Mouse (Mus musculus): ENCODE results near the gene Efna2.
A peak's percentile ranks its signal among the peaks of the same experiment; 100 is the strongest.

The Efna2 gene

DNA sequence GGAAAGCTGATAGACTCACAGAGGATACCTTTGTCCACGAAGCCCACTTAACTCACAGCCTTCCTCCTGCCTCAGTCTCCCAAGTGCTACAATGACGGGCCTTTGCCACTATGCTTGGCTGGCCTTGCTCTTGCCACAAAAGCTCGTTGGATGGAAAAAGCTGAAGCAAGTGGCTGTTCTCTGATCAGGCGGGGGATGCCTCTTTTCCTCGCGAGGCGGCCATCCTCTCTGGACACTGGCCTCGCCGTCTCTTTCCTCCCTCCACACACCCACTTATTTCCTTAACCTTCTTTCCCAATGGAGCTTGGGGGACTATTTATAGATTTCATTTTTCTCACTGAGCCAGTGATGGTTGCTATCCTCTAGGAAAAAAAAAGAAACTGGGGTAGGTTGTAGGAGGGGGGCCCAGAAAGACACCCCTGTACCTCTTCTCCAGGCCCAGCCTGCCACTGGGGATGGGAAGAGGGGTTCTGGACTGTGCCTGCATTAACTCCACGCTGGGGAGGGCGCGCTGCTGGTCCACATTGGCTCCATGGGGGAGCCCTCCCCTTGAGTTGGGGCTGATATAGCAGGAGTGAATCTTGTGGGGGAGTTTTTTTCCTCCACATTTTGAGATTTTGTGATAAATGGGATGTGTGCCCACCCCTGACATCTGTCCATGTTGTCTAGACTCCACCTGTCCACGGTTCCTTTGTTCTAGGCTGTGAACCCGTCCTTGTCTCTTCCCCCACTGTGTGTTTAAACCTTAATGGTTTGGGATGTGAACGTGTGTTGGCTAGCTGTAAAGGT is 21.9 kb upstream of the Efna2 start:
- no peak for DNase-seq (ENCODE audit: low read depth, low spot score)
- no peaks in the 10 kb centered on the region for H3K27me3 ChIP-seq (ENCODE audit: control insufficient read depth, insufficient read depth, low read length, poor library complexity, severe bottlenecking)
- peaks cover 31% of the 10 kb centered on the region for H3K36me3 ChIP-seq (ENCODE audit: control insufficient read depth, insufficient read depth, low read length, poor library complexity, severe bottlenecking)

- peak; percentile 84 for DNase-seq (ENCODE audit: low read depth, low spot score)
- Histone ChIP-seq H3K27me3 (ENCODE audit: control insufficient read depth, insufficient read depth, low read length, poor library complexity, severe bottlenecking) (no peaks in the 10 kb centered on the region), H3K36me3 (ENCODE audit: control insufficient read depth, insufficient read depth, low read length, poor library complexity, severe bottlenecking) (peaks cover 28% of the 10 kb centered on the region)
Observed at GRCm38 (mm10) chr10:80158307-80158986, 20.8 kb upstream of the Efna2 start.

DNA sequence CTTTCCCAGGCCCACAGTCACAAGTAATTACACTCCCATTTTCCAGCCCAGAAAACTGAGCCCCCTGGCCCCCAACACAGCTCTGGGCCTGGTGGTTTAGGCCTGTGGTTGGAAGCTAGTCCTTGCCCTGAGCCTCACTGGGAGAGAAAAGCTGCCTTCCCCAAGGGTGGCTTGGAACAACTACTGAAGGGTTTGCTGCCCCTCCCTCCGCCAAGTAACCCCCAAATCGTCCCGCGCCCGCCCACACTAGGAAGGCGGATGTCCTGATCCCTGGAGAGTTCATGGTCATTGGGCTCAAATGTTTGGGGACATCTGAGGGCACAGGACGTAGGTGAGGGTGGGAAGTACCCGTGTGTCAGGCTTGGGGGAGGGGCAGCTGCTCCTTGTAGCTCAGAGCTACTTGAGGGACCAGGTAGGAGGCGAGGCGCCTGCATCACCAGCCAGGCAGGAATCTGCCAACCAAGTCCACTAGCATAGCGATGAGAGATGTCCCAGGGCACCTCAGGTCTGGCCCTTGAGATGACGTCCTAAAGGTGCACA is 20.2 kb upstream of the Efna2 start:
- Histone ChIP-seq H3K27me3 (ENCODE audit: control insufficient read depth, insufficient read depth, low read length, poor library complexity, severe bottlenecking) (no peaks in the 10 kb centered on the region), H3K36me3 (ENCODE audit: control insufficient read depth, insufficient read depth, low read length, poor library complexity, severe bottlenecking) (peaks cover 22% of the 10 kb centered on the region)
- peak; percentile 89 for DNase-seq (ENCODE audit: low read depth, low spot score)

GRCm38 (mm10) chr10:80159561-80160454 is 19.5 kb upstream of the Efna2 start:
- DNase-seq (ENCODE audit: low read depth, low spot score), result peak; percentile 100
- Histone ChIP-seq H3K36me3 (ENCODE audit: control insufficient read depth, insufficient read depth, low read length, poor library complexity, severe bottlenecking) (peaks cover 19% of the 10 kb centered on the region), H3K27me3 (ENCODE audit: control insufficient read depth, insufficient read depth, low read length, poor library complexity, severe bottlenecking) (no peaks in the 10 kb centered on the region)

GRCm38 (mm10) chr10:80160455-80161371 is 18.6 kb upstream of the Efna2 start:
- peaks cover 12% of the 10 kb centered on the region for H3K36me3 ChIP-seq (ENCODE audit: control insufficient read depth, insufficient read depth, low read length, poor library complexity, severe bottlenecking)
- no peaks in the 10 kb centered on the region for H3K27me3 ChIP-seq (ENCODE audit: control insufficient read depth, insufficient read depth, low read length, poor library complexity, severe bottlenecking)
- peak; percentile 68 for DNase-seq (ENCODE audit: low read depth, low spot score)

- peaks cover 4% of the 10 kb centered on the region for H3K36me3 ChIP-seq (ENCODE audit: control insufficient read depth, insufficient read depth, low read length, poor library complexity, severe bottlenecking)
- H3K27me3 ChIP-seq (ENCODE audit: control insufficient read depth, insufficient read depth, low read length, poor library complexity, severe bottlenecking), result no peaks in the 10 kb centered on the region
- no peak for DNase-seq (ENCODE audit: low read depth, low spot score)
Observed at GRCm38 (mm10) chr10:80161522-80162242, 17.6 kb upstream of the Efna2 start.

GRCm38 (mm10) chr10:80162243-80162608 is 17.1 kb upstream of the Efna2 start:
- H3K36me3 ChIP-seq (ENCODE audit: control insufficient read depth, insufficient read depth, low read length, poor library complexity, severe bottlenecking), result no peaks in the 10 kb centered on the region; the same call in 1 of the 2 replicates
- no peaks in the 10 kb centered on the region for H3K27me3 ChIP-seq (ENCODE audit: control insufficient read depth, insufficient read depth, low read length, poor library complexity, severe bottlenecking)
- no peak for DNase-seq (ENCODE audit: low read depth, low spot score)

DNA sequence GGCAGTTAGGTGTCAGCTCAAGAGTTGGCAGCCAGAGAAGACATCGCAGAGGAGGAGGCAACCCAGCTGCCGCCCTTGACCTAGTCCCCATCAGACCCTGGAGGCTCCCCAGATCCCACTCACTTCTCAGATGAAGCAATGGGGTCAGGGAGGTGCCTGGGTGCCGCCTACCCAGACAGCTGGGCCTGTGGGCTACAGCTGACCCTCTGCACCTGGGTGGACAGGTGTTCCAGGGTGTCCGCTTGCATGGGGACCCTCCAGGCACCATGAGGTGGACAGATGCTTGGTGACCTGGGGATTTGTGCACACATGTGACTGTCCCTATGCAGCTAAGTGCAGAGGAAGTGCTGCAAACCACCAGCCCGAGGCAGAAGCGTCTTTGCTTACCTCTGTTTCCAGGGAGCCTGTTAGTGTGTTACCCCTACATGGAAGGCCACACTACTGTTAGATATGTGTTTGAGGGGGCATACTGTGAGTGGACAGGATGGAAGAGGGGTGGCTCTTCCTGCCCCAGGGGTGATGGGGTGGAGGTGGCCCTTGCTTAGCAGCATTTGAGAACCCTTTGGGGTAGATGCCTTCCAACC is 16.5 kb upstream of the Efna2 start:
- no peak for DNase-seq (ENCODE audit: low read depth, low spot score)
- H3K27me3 ChIP-seq (ENCODE audit: control insufficient read depth, insufficient read depth, low read length, poor library complexity, severe bottlenecking), result no peaks in the 10 kb centered on the region
- H3K36me3 ChIP-seq (ENCODE audit: control insufficient read depth, insufficient read depth, low read length, poor library complexity, severe bottlenecking), result no peaks in the 10 kb centered on the region

GRCm38 (mm10) chr10:80163721-80164120 is 15.6 kb upstream of the Efna2 start:
- DNase-seq (ENCODE audit: low read depth, low spot score), result no peak
- Histone ChIP-seq H3K36me3 (ENCODE audit: control insufficient read depth, insufficient read depth, low read length, poor library complexity, severe bottlenecking) (no peaks in the 10 kb centered on the region), H3K27me3 (ENCODE audit: control insufficient read depth, insufficient read depth, low read length, poor library complexity, severe bottlenecking) (no peaks in the 10 kb centered on the region)

DNA sequence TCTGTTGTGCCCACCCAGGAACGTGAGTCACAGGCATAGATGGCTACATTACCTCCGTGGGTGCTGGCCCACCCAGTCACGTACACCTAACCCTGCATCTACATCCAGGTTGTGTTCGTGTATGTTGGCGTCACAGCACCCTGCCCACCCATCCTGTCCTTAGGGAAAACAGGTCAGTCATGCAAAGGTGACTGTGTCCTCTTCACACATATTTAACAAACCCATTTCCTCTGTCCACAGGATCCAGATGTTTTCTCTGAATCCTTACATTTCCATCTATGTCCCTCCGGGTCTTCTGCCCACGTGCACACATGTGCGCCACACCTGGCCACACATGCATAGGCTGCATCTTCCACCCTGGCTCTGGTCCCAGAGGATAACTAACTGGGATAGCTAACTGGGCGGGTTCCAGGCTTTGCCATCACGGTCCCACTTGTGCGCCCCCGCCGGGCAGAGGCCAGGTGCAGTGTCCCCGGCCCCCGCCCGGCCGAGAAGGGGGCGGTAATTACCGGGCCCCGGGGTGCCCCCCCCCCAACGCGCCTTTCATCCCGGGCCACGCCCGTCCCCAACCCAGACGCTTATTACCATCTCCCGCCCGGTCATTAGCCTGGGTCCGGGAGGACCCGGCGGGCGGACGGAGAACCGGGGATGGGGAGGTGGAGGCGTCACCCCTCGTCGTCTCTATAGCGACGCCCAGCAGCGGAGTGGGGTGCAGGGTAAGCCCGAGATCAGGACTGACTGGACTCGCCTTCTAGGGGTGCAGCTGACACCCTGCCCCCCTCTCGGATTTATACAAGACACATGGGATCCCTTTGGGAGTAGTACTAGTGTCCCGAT is 14.9 kb upstream of the Efna2 start:
- DNase-seq (ENCODE audit: low read depth, low spot score), result no peak
- Histone ChIP-seq H3K36me3 (ENCODE audit: control insufficient read depth, insufficient read depth, low read length, poor library complexity, severe bottlenecking) (no peaks in the 10 kb centered on the region), H3K27me3 (ENCODE audit: control insufficient read depth, insufficient read depth, low read length, poor library complexity, severe bottlenecking) (no peaks in the 10 kb centered on the region)

GRCm38 (mm10) chr10:80164998-80165344 is 14.3 kb upstream of the Efna2 start:
- Histone ChIP-seq H3K36me3 (ENCODE audit: control insufficient read depth, insufficient read depth, low read length, poor library complexity, severe bottlenecking) (no peaks in the 10 kb centered on the region), H3K27me3 (ENCODE audit: control insufficient read depth, insufficient read depth, low read length, poor library complexity, severe bottlenecking) (no peaks in the 10 kb centered on the region)
- DNase-seq (ENCODE audit: low read depth, low spot score), result peak; percentile 97

DNA sequence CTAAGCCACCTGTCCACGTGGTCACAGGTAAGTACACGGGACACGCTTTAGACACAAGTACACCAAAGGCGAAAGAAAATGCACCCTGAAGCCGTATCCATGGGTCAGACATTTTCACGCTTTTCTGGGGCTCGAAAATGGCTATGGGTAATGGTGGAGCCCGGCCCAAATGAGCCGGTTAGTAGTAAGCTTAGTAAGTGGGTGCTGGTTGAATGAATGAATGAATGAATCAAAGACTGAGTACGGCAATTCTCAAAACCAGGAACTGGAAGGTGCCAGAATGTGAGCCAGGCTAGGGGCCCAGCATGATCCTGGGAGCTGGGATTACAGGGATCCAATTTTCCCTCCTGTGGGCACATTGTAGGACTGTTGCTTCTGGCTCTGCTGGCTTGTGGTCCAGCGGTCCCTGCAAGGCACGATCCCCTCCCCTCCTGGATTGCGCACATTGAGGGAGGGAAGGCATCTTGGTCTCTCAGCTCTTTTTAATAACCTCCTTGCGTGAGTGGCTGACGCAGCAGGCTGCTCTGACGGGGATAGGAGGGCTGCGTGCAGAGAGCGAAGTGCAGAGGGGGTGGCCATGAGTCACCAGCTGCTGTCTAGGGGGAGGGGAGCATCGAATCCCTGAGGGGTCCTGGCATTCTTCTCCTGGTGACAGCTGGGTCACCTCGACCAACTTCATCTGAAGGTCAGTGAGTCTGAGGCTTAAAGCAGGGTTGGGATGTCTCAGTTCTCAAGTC is 13.7 kb upstream of the Efna2 start, which contains the start of gene Cirbp:
Cirbp (plus strand) TSS at position 594 of the 737 bp plus-strand sequence.
- Histone ChIP-seq H3K27me3 (ENCODE audit: control insufficient read depth, insufficient read depth, low read length, poor library complexity, severe bottlenecking) (no peaks in the 10 kb centered on the region), H3K36me3 (ENCODE audit: control insufficient read depth, insufficient read depth, low read length, poor library complexity, severe bottlenecking) (peaks cover 4% of the 10 kb centered on the region; the same call in 1 of the 2 replicates)
- DNase-seq (ENCODE audit: low read depth, low spot score), result no peak
